Mouse (Mus musculus) stomach, embryonic 14.5 days (tissue): ENCODE measurements around the gene Scnn1b. TPM values are rescaled to one million over a fixed set of nuclear protein-coding genes. Genes with fewer than 3 reads are reported as not detected.

Experiments used
- ATAC-seq: fragments of 200-750 bp; cut with Nextera tagmentation; 2 replicates; pipeline ENCODE4 v1.8.0; 2017; ENCODE audit warnings: low read depth, moderate TSS enrichment; ENCODE audit not compliant: insufficient number of reproducible peaks, insufficient read depth, low FRiP score
- H3K27ac ChIP-seq: fragments of 300-500 bp; sonication (generic); 2 replicates; pipeline ENCODE4 v1.5.1; 2014; ENCODE audit warnings: mild to moderate bottlenecking, low read length, moderate library complexity, mixed read lengths
- H3K27me3 ChIP-seq: fragments of 300-500 bp; sonication (generic); 2 replicates; pipeline ENCODE4 v1.6.1; 2014; ENCODE audit warnings: low read length, control low read depth, mixed read lengths; ENCODE audit not compliant: control insufficient read depth, insufficient read depth
- H3K36me3 ChIP-seq: fragments of 300-500 bp; sonication (generic); 2 replicates; pipeline ENCODE4 v1.6.1; 2014; ENCODE audit warnings: mild to moderate bottlenecking, control low read depth, low read length, moderate library complexity, mixed read lengths; ENCODE audit not compliant: control insufficient read depth, insufficient read depth
- H3K4me1 ChIP-seq: fragments of 300-500 bp; sonication (generic); 2 replicates; pipeline ENCODE4 v1.6.1; 2014; ENCODE audit warnings: low read length, control low read depth, mixed read lengths; ENCODE audit not compliant: control insufficient read depth, insufficient read depth
- H3K4me2 ChIP-seq: fragments of 300-500 bp; sonication (generic); replicated peaks from 2 replicates; pipeline ENCODE4 v1.6.1; 2014; ENCODE audit warnings: low read depth, low read length, control low read depth
- H3K4me3 ChIP-seq: fragments of 300-500 bp; sonication (generic); 2 replicates; pipeline ENCODE4 v1.5.1; 2014; ENCODE audit warnings: low read depth, low read length, control low read depth
- H3K9ac ChIP-seq: fragments of 300-500 bp; sonication (generic); replicated peaks from 2 replicates; pipeline ENCODE4 v1.6.1; 2014; ENCODE audit warnings: low read depth, mild to moderate bottlenecking, control low read depth, low read length, moderate library complexity, mixed read lengths
- H3K9me3 ChIP-seq: fragments of 300-500 bp; sonication (generic); 2 replicates; pipeline ENCODE4 v1.6.1; 2016; ENCODE audit warnings: low read depth, low read length, control low read depth; ENCODE audit not compliant: control insufficient read depth
- WGBS: fragments of 180-500 bp; shearing (Covaris S2); extraction: QIAGEN DNeasy Blood & Tissue Kit; methylation state at CpG from one replicate; pipeline ENCODE4 v1.1.7; 2014; 5-methylcytosine and 5-hydroxymethylcytosine counted together
- polyA plus RNA-seq: library from polyadenylated mRNA; unstranded; fragments of >200 nt; fragmentation: Nextera tagmentation; extraction: Ambion mirVana; gene quantifications from 2 replicates; pipeline ENCODE4 v1.2.1, GENCODE M21; 2014

Gene Scnn1b
- polyA plus RNA-seq, 1 experiment from 2014 or later: 0.51 TPM

DNA sequence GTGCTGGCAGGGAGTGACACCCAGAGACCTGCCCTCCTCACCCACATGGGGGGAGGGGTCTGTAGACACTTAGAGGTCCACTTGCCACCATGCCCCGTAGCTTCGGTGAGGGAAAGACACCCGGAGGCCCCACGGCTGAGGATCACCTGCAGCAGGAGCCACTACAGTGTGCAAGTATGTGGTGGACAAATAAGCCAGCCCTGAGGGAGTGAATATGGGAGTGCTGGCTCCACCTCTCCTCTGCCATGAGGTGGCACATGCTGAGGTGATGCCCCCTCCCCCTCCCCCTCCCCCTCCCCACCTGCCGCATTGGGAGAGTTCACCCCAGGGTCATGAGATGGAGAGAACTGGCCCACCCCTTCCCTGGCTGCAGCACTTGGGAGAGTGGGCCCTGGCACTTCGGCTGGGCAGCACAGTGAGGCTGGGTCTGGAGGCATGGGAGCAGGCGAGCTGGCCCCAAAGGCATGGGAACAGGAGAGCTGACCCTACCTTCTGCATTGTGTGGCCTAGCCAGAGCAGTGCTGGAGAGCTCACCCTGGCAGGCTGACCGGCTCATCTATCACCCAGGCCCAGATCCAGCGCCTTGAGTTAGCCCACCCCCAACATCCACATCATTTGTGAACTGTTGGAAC, 16.2 kb upstream of the Scnn1b start:
- Histone ChIP-seq H3K36me3 (no peaks in the 10 kb centered on the region), H3K9ac (no peak overlapping the region), H3K27me3 (no peaks in the 10 kb centered on the region), H3K27ac (no peak overlapping the region), H3K4me2 (no peak overlapping the region), H3K4me3 (no peak overlapping the region), H3K4me1 (no peaks in the 10 kb centered on the region), H3K9me3 (no peaks in the 10 kb centered on the region)
- 70% methylated on average over 8 of the region's 9 CpGs for WGBS
- ATAC-seq: peak; percentile 53; the same call in 1 of the 2 replicates

DNA sequence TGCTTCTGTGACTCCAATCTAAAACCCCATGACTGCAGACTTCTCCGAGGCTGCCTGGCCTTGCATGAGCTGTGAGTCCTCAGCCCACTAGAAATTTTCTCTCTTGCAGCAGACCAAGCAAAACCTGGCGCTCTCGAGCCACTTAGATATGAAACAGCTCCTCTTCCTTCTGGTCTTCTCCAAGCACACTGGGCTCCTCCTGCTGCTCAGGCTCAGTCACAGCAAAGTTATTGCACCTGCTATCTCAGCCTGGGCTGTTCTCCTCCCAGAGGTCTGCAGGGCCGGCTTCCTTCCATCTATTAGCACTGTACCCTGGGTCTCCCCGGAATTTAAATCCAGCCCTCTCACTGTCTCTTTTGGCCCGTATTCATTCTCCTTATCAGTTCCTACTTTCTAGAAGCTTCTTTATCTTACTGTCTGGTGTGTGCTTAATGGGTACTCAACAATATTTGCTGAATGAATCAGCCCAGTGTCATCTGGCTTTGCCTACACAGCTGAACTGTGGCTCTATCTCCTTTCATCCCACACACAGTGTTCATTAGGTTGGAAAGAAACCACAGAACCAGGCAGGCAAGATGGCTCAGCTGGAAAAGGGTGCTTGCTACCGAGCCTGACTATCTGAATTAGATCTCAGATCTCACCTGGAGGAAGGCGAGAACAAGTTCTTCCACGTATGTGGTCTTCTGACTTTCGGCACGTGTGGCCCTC, 7.5 kb upstream of the Scnn1b start:
- H3K27me3 ChIP-seq: no peaks in the 10 kb centered on the region
- H3K4me3 ChIP-seq: no peak overlapping the region
- 75% methylated on average over 11 of the region's 11 CpGs for WGBS
- H3K4me1 ChIP-seq: no peaks in the 10 kb centered on the region
- H3K9ac ChIP-seq: no peak overlapping the region
- no peak for ATAC-seq
- no peak overlapping the region for H3K4me2 ChIP-seq
- no peak overlapping the region for H3K27ac ChIP-seq
- no peaks in the 10 kb centered on the region for H3K9me3 ChIP-seq
- no peaks in the 10 kb centered on the region for H3K36me3 ChIP-seq

DNA sequence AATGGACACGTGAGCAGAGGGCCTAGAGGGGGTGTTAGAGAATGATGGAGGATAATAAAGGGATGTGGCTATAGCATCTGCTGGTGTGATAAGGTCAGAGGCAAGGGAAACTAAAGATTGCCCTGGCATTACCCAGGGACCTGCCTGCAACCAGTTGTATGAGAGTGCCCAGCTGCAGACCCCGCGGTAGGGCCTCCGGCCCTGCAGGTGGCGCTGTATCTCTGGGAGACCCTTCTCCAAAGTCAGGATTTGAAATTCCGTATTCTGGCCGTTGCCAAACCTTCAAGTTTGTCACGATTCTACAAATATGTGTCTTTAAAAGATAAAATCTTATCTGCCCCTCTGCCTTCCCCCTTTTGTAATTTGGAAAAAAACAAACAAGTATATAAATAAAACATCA, 5.9 kb upstream of the Scnn1b start:
- no peak overlapping the region for H3K27ac ChIP-seq
- H3K36me3 ChIP-seq: no peaks in the 10 kb centered on the region
- no peak overlapping the region for H3K9ac ChIP-seq
- H3K4me3 ChIP-seq: no peak overlapping the region
- H3K9me3 ChIP-seq: no peaks in the 10 kb centered on the region
- H3K4me1 ChIP-seq: no peaks in the 10 kb centered on the region
- WGBS: 79% methylated on average over 8 of the region's 8 CpGs
- no peak overlapping the region for H3K4me2 ChIP-seq
- H3K27me3 ChIP-seq: no peaks in the 10 kb centered on the region
- no peak for ATAC-seq

DNA sequence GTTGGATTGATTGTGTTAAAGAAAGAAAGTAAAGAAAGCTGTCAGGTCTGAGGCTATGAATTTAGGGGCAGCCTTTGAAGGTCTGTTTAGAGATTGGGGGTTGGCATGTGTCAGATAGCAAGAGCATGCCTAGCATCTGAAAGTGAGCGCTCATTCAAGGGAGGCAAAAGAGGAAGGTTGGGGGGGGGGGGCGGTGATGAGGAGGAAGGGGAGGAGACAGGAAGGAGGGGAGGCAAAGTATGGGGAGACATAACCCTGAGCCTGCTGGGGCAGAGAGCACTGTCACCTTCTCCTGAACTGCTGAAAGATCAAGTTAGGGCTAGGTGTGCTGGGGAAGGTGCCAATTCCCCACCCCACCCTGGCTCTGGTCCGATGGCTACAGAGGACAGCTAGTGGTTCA, 6.8 kb downstream of the Scnn1b start:
- Histone ChIP-seq H3K27me3 (no peaks in the 10 kb centered on the region), H3K4me3 (no peak overlapping the region), H3K4me2 (no peak overlapping the region), H3K27ac (no peak overlapping the region), H3K9me3 (no peaks in the 10 kb centered on the region), H3K36me3 (no peaks in the 10 kb centered on the region), H3K4me1 (no peaks in the 10 kb centered on the region), H3K9ac (no peak overlapping the region)
- WGBS: 60% methylated on average over 2 of the region's 3 CpGs
- ATAC-seq: no peak

DNA sequence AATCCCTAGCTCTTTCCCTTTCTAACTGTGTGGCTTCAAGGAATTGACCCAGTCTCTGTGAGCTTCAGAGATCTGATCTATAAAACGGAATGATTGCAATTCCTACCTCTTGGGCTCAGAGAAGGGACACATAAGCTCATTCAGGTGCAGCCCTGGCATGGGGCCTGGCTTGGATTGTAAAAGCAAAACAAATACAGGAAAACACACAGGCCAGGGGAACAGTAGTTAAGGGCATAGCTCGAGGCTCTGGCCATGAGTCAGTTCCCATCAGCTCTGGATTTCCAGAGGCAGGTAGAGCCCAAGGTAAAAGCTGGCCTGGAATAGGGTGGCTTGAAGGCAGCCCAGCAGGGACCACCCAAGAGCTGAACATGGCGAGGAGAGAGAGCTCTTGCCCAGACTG, 9.2 kb downstream of the Scnn1b start:
- Histone ChIP-seq H3K4me3 (no peak overlapping the region), H3K27me3 (no peaks in the 10 kb centered on the region), H3K4me2 (no peak overlapping the region), H3K36me3 (no peaks in the 10 kb centered on the region), H3K27ac (no peak overlapping the region), H3K9me3 (no peaks in the 10 kb centered on the region), H3K4me1 (no peaks in the 10 kb centered on the region), H3K9ac (no peak overlapping the region)
- ATAC-seq: no peak
- WGBS: 35% methylated on average over 3 of the region's 3 CpGs

DNA sequence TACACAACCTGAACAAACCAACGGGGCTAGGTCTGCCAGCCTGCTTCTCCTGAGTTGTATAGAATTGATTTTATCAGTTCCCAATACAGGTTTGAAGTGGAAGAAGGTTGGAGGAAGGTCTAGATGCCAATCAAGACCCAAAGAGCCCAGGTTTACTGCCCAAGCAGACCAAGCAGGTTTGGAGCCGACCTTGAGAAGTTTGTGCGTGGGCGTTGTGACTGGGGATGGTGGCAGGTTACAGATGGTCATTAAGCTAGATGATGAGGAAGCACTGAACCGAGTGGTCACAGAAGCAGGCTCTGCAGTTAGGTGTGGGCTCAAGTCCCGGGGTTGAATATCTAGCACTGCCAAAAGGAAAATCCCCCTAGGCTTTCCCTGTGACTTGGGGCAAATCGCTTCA, 9.9 kb downstream of the Scnn1b start:
- H3K4me2 ChIP-seq: no peak overlapping the region
- no peaks in the 10 kb centered on the region for H3K36me3 ChIP-seq
- H3K4me3 ChIP-seq: no peak overlapping the region
- no peaks in the 10 kb centered on the region for H3K4me1 ChIP-seq
- H3K9ac ChIP-seq: no peak overlapping the region
- no peak overlapping the region for H3K27ac ChIP-seq
- no peaks in the 10 kb centered on the region for H3K27me3 ChIP-seq
- no peaks in the 10 kb centered on the region for H3K9me3 ChIP-seq
- WGBS: 83% methylated on average over 7 of the region's 7 CpGs
- ATAC-seq: no peak

DNA sequence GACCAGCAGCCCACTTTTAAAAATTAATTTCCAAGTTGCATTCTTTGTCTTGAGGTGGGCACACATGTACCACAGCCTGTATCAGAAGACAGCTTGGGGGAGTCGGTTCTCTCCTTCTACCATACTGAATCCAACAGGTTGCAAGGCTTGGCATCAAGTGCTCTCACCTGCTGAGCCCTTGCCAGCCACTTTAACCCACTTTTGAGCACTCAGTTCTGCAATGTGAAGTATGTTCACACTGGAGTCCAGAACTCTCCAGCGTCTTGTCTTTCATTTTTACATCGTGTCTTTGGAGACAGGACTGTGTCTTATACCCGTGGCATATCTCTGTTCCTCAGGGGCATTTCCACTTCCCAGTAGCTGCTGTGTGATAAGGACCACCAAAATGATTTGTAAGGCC, 15.4 kb downstream of the Scnn1b start:
- no peaks in the 10 kb centered on the region for H3K4me1 ChIP-seq
- H3K27ac ChIP-seq: no peak overlapping the region
- no peak overlapping the region for H3K4me2 ChIP-seq
- no peak overlapping the region for H3K9ac ChIP-seq
- no peaks in the 10 kb centered on the region for H3K9me3 ChIP-seq
- no peak for ATAC-seq
- 85% methylated on average over 4 of the region's 4 CpGs for WGBS
- no peaks in the 10 kb centered on the region for H3K36me3 ChIP-seq
- H3K4me3 ChIP-seq: no peak overlapping the region
- no peaks in the 10 kb centered on the region for H3K27me3 ChIP-seq

DNA sequence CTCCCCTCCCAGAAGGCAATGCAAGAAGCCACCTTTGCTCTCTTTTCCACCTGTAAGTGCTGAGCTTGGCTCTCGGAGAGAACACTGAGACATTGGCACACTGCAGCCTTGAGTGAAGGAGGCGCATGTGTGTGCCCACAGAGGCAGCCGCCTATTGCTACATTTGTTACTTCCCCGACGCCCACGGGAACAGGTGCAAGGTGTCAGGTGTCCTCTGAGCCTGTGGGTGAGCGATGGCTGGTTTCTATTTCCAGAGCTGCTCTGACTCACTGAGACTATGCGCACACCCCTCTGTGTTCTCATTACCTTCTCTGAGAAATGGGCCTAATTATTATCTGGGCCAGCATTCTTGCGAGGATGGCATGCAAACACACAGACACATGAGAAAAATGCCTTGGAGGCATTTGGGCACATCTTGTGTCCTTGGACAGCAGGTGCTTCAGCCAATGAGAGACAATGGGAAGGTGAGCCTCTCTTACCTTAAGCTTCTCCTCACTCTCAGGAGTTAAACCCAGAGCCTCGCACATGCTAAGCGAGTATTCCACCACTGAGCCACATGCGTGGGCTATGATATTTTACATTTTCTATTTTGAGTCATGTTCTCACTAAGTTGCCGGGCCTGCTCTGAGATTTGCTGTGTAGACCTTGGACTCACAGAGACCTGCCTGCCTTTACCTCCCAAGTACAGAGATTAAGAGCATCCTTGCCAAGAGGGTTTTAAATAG, 26.0 kb downstream of the Scnn1b start:
- no peak for ATAC-seq
- WGBS: 88% methylated on average over 13 of the region's 13 CpGs
- Histone ChIP-seq H3K27ac (no peak overlapping the region), H3K9me3 (no peaks in the 10 kb centered on the region), H3K4me1 (no peaks in the 10 kb centered on the region), H3K36me3 (no peaks in the 10 kb centered on the region), H3K4me2 (no peak overlapping the region), H3K9ac (no peak overlapping the region), H3K27me3 (no peaks in the 10 kb centered on the region), H3K4me3 (no peak overlapping the region)
